Mouse (Mus musculus): ENCODE results near the gene Dnajb14. TPM values are rescaled to one million over a fixed set of nuclear protein-coding genes. Genes with fewer than 3 reads are reported as not detected.

The Dnajb14 gene
- polyA plus RNA-seq, 1 experiment from 2014 or later = 11.2 TPM

Other genes with a start within 250 kb of the Dnajb14 start
- gene Ddit4l, start 246.1 kb upstream of the Dnajb14 start, polyA plus RNA-seq (2016; fragmentation: Nextera tagmentation; extraction: Ambion mirVana) = 9.9 and 12.7 TPM in 2 replicates
- not detected in 2 replicates for gene Gm21962, start 196.2 kb upstream of the Dnajb14 start, polyA plus RNA-seq (2016; fragmentation: Nextera tagmentation; extraction: Ambion mirVana)
- 2,961 and 3,101 TPM in 2 replicates for gene H2afz, start 3.2 kb upstream of the Dnajb14 start, polyA plus RNA-seq (2016; fragmentation: Nextera tagmentation; extraction: Ambion mirVana)
- 103 and 106 TPM in 2 replicates for gene Lamtor3, start 50.8 kb downstream of the Dnajb14 start, polyA plus RNA-seq (2016; fragmentation: Nextera tagmentation; extraction: Ambion mirVana)
- 3.8 and 5.5 TPM in 2 replicates for gene Dapp1, start 113.9 kb downstream of the Dnajb14 start, polyA plus RNA-seq (2016; fragmentation: Nextera tagmentation; extraction: Ambion mirVana)
- 0.03 and 0.08 TPM in 2 replicates for gene 1110002E22Rik, start 197.4 kb downstream of the Dnajb14 start, polyA plus RNA-seq (2016; fragmentation: Nextera tagmentation; extraction: Ambion mirVana)
- not detected in 2 replicates for gene Gm5105, start 199.7 kb downstream of the Dnajb14 start, polyA plus RNA-seq (2016; fragmentation: Nextera tagmentation; extraction: Ambion mirVana)

All from forebrain, embryonic 12.5 days (tissue).